Mouse (Mus musculus): ENCODE data around the gene Snx19. TPM values are rescaled to one million over a fixed set of nuclear protein-coding genes. Genes with fewer than 3 reads are reported as not detected.
A peak's percentile ranks its signal among the peaks of the same experiment; 100 is the strongest.

The Snx19 gene
- polyA plus RNA-seq, 1 experiment = 13.8 TPM

- TF ChIP-seq CTCF (IDR thresholded peaks at IDR 0.05; ENCODE audit: control insufficient read depth, insufficient read depth, insufficient replicate concordance, low read depth, low read length) = no peak
- TF ChIP-seq POLR2A (IDR thresholded peaks at IDR 0.05; ENCODE audit: control insufficient read depth, low read depth, low read length) = no peak
- Histone ChIP-seq H3K4me1 (ENCODE audit: control insufficient read depth, insufficient read depth, low read length) (no peaks in the 10 kb centered on the region), H3K36me3 (ENCODE audit: control insufficient read depth, insufficient read depth, low read length) (peaks cover 7% of the 10 kb centered on the region), H3K4me3 (ENCODE audit: control insufficient read depth, low read depth, low read length) (no peak overlapping the region), H3K27me3 (ENCODE audit: control insufficient read depth, insufficient read depth, low read length) (no peaks in the 10 kb centered on the region), H3K27ac (ENCODE audit: control insufficient read depth, insufficient read depth, low read depth, low read length) (no peak overlapping the region)
Measured at GRCm38 (mm10) chr9:30433914-30434313, 7.0 kb downstream of the Snx19 start.

GRCm38 (mm10) chr9:30435902-30436585 lies 9.1 kb downstream of the Snx19 start:
- Histone ChIP-seq H3K4me3 (ENCODE audit: control insufficient read depth, low read depth, low read length) (no peak overlapping the region), H3K36me3 (ENCODE audit: control insufficient read depth, insufficient read depth, low read length) (peaks cover 9% of the 10 kb centered on the region), H3K27me3 (ENCODE audit: control insufficient read depth, insufficient read depth, low read length) (no peaks in the 10 kb centered on the region), H3K27ac (ENCODE audit: control insufficient read depth, insufficient read depth, low read depth, low read length) (no peak overlapping the region), H3K4me1 (ENCODE audit: control insufficient read depth, insufficient read depth, low read length) (no peaks in the 10 kb centered on the region)
- TF ChIP-seq POLR2A (IDR thresholded peaks at IDR 0.05; ENCODE audit: control insufficient read depth, low read depth, low read length) = no peak
- no peak for TF ChIP-seq CTCF (IDR thresholded peaks at IDR 0.05; ENCODE audit: control insufficient read depth, insufficient read depth, insufficient replicate concordance, low read depth, low read length)

GRCm38 (mm10) chr9:30438505-30438904 lies 11.6 kb downstream of the Snx19 start:
- no peak overlapping the region for H3K27ac ChIP-seq (ENCODE audit: control insufficient read depth, insufficient read depth, low read depth, low read length)
- no peak overlapping the region for H3K4me3 ChIP-seq (ENCODE audit: control insufficient read depth, low read depth, low read length)
- H3K4me1 ChIP-seq (ENCODE audit: control insufficient read depth, insufficient read depth, low read length) = no peaks in the 10 kb centered on the region
- peaks cover 6% of the 10 kb centered on the region for H3K36me3 ChIP-seq (ENCODE audit: control insufficient read depth, insufficient read depth, low read length)
- H3K27me3 ChIP-seq (ENCODE audit: control insufficient read depth, insufficient read depth, low read length) = no peaks in the 10 kb centered on the region
- peak; percentile 33; the same call in 1 of the 2 replicates for TF ChIP-seq CTCF (IDR thresholded peaks at IDR 0.05; ENCODE audit: control insufficient read depth, insufficient read depth, insufficient replicate concordance, low read depth, low read length)
- no peak for TF ChIP-seq POLR2A (IDR thresholded peaks at IDR 0.05; ENCODE audit: control insufficient read depth, low read depth, low read length)

- Histone ChIP-seq H3K4me1 (ENCODE audit: control insufficient read depth, insufficient read depth, low read length) (no peaks in the 10 kb centered on the region), H3K4me3 (ENCODE audit: control insufficient read depth, low read depth, low read length) (no peak overlapping the region), H3K27ac (ENCODE audit: control insufficient read depth, insufficient read depth, low read depth, low read length) (no peak overlapping the region), H3K36me3 (ENCODE audit: control insufficient read depth, insufficient read depth, low read length) (peaks cover 4% of the 10 kb centered on the region), H3K27me3 (ENCODE audit: control insufficient read depth, insufficient read depth, low read length) (no peaks in the 10 kb centered on the region)
- TF ChIP-seq POLR2A (IDR thresholded peaks at IDR 0.05; ENCODE audit: control insufficient read depth, low read depth, low read length) (no peak), CTCF (IDR thresholded peaks at IDR 0.05; ENCODE audit: control insufficient read depth, insufficient read depth, insufficient replicate concordance, low read depth, low read length) (no peak)
Measured at GRCm38 (mm10) chr9:30441761-30442160, 14.9 kb downstream of the Snx19 start.

- H3K27ac ChIP-seq (ENCODE audit: control insufficient read depth, insufficient read depth, low read depth, low read length) = no peak overlapping the region
- H3K27me3 ChIP-seq (ENCODE audit: control insufficient read depth, insufficient read depth, low read length) = no peaks in the 10 kb centered on the region
- no peaks in the 10 kb centered on the region for H3K4me1 ChIP-seq (ENCODE audit: control insufficient read depth, insufficient read depth, low read length)
- TF ChIP-seq POLR2A (IDR thresholded peaks at IDR 0.05; ENCODE audit: control insufficient read depth, low read depth, low read length) (no peak), CTCF (IDR thresholded peaks at IDR 0.05; ENCODE audit: control insufficient read depth, insufficient read depth, insufficient replicate concordance, low read depth, low read length) (no peak)
- peaks cover 2% of the 10 kb centered on the region for H3K36me3 ChIP-seq (ENCODE audit: control insufficient read depth, insufficient read depth, low read length)
- no peak overlapping the region for H3K4me3 ChIP-seq (ENCODE audit: control insufficient read depth, low read depth, low read length)
Measured at GRCm38 (mm10) chr9:30445232-30446085, 18.6 kb downstream of the Snx19 start.

- H3K36me3 ChIP-seq (ENCODE audit: control insufficient read depth, insufficient read depth, low read length) = peaks cover 2% of the 10 kb centered on the region
- H3K27ac ChIP-seq (ENCODE audit: control insufficient read depth, insufficient read depth, low read depth, low read length) = no peak overlapping the region
Measured at GRCm38 (mm10) chr9:30446126-30446525, 19.2 kb downstream of the Snx19 start.

GRCm38 (mm10) chr9:30448459-30448858 lies 21.6 kb downstream of the Snx19 start:
- no peak for TF ChIP-seq POLR2A (IDR thresholded peaks at IDR 0.05; ENCODE audit: control insufficient read depth, low read depth, low read length)
- TF ChIP-seq CTCF (IDR thresholded peaks at IDR 0.05; ENCODE audit: control insufficient read depth, insufficient read depth, insufficient replicate concordance, low read depth, low read length) = no peak
- Histone ChIP-seq H3K4me1 (ENCODE audit: control insufficient read depth, insufficient read depth, low read length) (no peaks in the 10 kb centered on the region), H3K27me3 (ENCODE audit: control insufficient read depth, insufficient read depth, low read length) (no peaks in the 10 kb centered on the region), H3K36me3 (ENCODE audit: control insufficient read depth, insufficient read depth, low read length) (peaks cover 1% of the 10 kb centered on the region), H3K27ac (ENCODE audit: control insufficient read depth, insufficient read depth, low read depth, low read length) (no peak overlapping the region), H3K4me3 (ENCODE audit: control insufficient read depth, low read depth, low read length) (no peak overlapping the region)

More at GRCm38 (mm10) chr9:30446126-30446525, 19.2 kb downstream of the Snx19 start:
- Histone ChIP-seq H3K4me1 (ENCODE audit: control insufficient read depth, insufficient read depth, low read length) (no peaks in the 10 kb centered on the region), H3K27me3 (ENCODE audit: control insufficient read depth, insufficient read depth, low read length) (no peaks in the 10 kb centered on the region), H3K4me3 (ENCODE audit: control insufficient read depth, low read depth, low read length) (no peak overlapping the region)
- TF ChIP-seq POLR2A (IDR thresholded peaks at IDR 0.05; ENCODE audit: control insufficient read depth, low read depth, low read length) = no peak
- TF ChIP-seq CTCF (IDR thresholded peaks at IDR 0.05; ENCODE audit: control insufficient read depth, insufficient read depth, insufficient replicate concordance, low read depth, low read length) = no peak

Data from testis, adult 2 months (tissue).